Mouse (Mus musculus): ENCODE measurements around the gene Accs. TPM values are rescaled to one million over a fixed set of nuclear protein-coding genes. Genes with fewer than 3 reads are reported as not detected.
A peak's percentile ranks its signal among the peaks of the same experiment; 100 is the strongest.

Gene Accs
- polyA plus RNA-seq, 1 experiment from 2014 or later: 9.8 TPM

DNA sequence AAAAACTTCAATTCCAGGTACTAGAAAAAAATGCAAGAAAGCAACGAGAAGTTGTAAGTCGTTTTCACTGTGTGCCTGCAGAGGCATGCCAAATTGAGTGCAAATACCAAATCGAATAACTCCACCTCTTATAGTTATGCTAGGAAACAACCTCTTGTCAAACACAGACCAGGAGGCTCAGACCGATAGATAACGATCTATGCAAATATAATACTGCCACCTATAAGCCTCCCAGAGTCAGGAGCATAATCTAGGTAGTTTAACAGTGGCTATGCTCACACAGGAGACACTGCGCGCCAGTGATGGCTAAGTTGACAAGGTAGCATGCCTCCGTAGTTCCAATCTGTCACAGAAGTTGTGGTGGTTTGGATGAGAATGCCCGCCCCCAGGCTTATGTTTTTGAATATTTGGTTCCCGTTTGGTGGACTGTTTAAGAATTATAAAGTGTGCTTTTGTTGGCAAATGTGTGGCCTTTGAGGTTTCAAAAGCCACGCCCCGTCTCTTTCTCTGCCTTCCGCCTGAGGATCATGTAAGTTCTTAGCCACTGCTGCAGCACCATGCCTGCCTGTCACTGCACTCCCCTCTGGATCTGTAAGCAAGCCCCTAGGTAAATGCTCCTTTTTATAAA is 688 bp upstream of the Accs start:
- H3K4me3 ChIP-seq: no peak overlapping the region; the same call in 1 of the 2 replicates
- 41% methylated on average over 13 of the region's 13 CpGs for WGBS

GRCm38 (mm10) chr2:93841349-93841748 is 8.4 kb downstream of the Accs start:
- Histone ChIP-seq H3K9ac (no peak overlapping the region), H3K36me3 (peaks cover 72% of the 10 kb centered on the region), H3K27ac (no peak overlapping the region), H3K4me2 (replicated peaks) (no peak overlapping the region), H3K4me3 (no peak overlapping the region), H3K27me3 (no peaks in the 10 kb centered on the region), H3K9me3 (peaks cover 3% of the 10 kb centered on the region; the same call in 1 of the 2 replicates), H3K4me1 (no peaks in the 10 kb centered on the region)
- 93% methylated on average over 3 of the region's 3 CpGs for WGBS
- ATAC-seq (ENCODE audit: insufficient number of reproducible peaks, insufficient read depth, low FRiP score, low TSS enrichment): no peak

More for the DNA sequence above, 688 bp upstream of the Accs start:
- peaks cover 17% of the 10 kb centered on the region; the same call in 1 of the 2 replicates for H3K36me3 ChIP-seq
- no peaks in the 10 kb centered on the region for H3K9me3 ChIP-seq
- ATAC-seq (ENCODE audit: insufficient number of reproducible peaks, insufficient read depth, low FRiP score, low TSS enrichment): no peak
- peaks cover 14% of the 10 kb centered on the region; the same call in 1 of the 2 replicates for H3K4me1 ChIP-seq
- H3K27ac ChIP-seq: no peak overlapping the region
- H3K9ac ChIP-seq: no peak overlapping the region
- H3K4me2 ChIP-seq (replicated peaks): peak overlapping the region; percentile 49
- H3K27me3 ChIP-seq: no peaks in the 10 kb centered on the region

DNA sequence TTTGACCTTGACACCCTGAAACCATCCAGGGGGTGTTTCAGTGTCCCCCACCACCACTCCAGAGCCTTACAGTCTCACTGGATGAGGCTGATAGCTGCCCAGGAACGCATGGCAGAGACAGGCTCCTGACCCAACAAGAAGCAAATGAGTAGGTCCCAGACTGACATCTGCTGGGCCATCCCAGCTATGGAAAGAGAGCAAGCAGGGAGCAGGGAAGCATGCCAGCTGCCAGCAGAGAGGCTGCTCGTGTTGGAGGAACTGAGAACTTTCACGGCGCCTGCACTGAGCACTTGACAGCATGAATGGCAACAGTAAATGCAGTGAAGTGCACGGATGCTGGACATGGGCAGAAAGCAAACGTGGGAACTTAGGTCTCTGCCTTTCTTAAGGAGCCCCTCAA is 9.6 kb downstream of the Accs start:
- Histone ChIP-seq H3K4me1 (no peaks in the 10 kb centered on the region), H3K9ac (no peak overlapping the region), H3K4me3 (no peak overlapping the region), H3K9me3 (peaks cover 3% of the 10 kb centered on the region; the same call in 1 of the 2 replicates), H3K27ac (no peak overlapping the region), H3K4me2 (replicated peaks) (no peak overlapping the region), H3K27me3 (no peaks in the 10 kb centered on the region), H3K36me3 (peaks cover 73% of the 10 kb centered on the region)
- ATAC-seq (ENCODE audit: insufficient number of reproducible peaks, insufficient read depth, low FRiP score, low TSS enrichment): no peak
- WGBS: 79% methylated on average over 6 of the region's 6 CpGs

DNA sequence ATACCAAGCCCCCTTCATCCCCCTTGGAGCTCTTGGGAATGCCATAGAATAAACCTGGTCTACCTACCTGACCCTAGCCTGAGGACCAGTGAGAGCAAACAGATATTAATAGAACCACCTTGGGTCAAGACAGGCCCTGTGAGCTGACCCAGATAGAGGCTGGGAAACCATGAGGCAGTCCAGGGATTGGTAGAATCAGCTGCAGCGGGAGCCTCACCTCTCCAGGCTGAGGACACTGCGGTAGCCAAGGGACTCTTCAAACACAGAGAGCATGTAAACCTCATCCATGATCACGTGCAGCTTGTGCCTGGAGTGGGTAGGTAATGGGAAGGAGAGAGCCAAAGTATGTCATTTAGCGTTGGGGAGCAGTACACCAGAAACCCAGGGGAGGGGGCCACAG is 10.8 kb downstream of the Accs start:
- ATAC-seq (ENCODE audit: insufficient number of reproducible peaks, insufficient read depth, low FRiP score, low TSS enrichment): no peak
- peaks cover 77% of the 10 kb centered on the region for H3K36me3 ChIP-seq
- no peak overlapping the region for H3K27ac ChIP-seq
- no peak overlapping the region for H3K4me2 ChIP-seq (replicated peaks)
- no peaks in the 10 kb centered on the region for H3K4me1 ChIP-seq
- no peaks in the 10 kb centered on the region for H3K27me3 ChIP-seq
- WGBS: 95% methylated on average over 4 of the region's 4 CpGs
- H3K9ac ChIP-seq: no peak overlapping the region
- peaks cover 3% of the 10 kb centered on the region; the same call in 1 of the 2 replicates for H3K9me3 ChIP-seq
- H3K4me3 ChIP-seq: no peak overlapping the region

DNA sequence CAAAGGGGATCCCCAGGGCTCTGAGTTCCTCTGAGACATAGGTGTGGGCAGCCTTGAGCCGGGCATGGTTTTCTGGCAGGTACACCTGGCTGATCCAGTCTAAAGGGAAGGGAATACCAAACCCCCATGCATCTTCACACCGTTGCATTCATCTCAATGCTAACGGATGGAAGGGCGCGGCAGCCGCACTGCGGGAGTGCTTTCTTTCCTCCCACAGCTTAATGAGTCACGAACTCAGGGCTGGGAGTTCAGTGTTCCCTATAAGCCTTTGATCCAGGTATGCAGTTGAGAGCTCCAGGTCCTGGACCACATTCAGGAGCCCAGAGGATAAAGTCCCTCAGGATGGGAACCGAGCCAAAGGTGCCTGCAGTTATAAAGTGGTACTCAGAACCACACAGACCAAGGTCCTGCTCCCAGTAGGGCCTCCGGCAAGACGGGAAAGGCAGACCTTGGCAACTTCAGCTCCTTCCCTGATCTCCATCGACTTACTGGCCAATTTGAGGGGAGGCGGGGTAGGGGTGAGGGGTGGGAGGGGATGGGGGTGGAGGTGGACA is 13.4 kb downstream of the Accs start:
- H3K4me2 ChIP-seq (replicated peaks): no peak overlapping the region
- no peaks in the 10 kb centered on the region for H3K4me1 ChIP-seq
- WGBS: 69% methylated on average over 13 of the region's 13 CpGs

GRCm38 (mm10) chr2:93835596-93835995 is 14.1 kb downstream of the Accs start:
- ATAC-seq (ENCODE audit: insufficient number of reproducible peaks, insufficient read depth, low FRiP score, low TSS enrichment): no peak
- 72% methylated on average over 11 of the region's 11 CpGs for WGBS
- H3K4me1 ChIP-seq: no peaks in the 10 kb centered on the region
- no peak overlapping the region for H3K4me3 ChIP-seq
- H3K9me3 ChIP-seq: peaks cover 2% of the 10 kb centered on the region; the same call in 1 of the 2 replicates
- no peak overlapping the region for H3K9ac ChIP-seq
- H3K27me3 ChIP-seq: no peaks in the 10 kb centered on the region
- no peak overlapping the region for H3K4me2 ChIP-seq (replicated peaks)
- H3K36me3 ChIP-seq: peaks cover 49% of the 10 kb centered on the region
- no peak overlapping the region for H3K27ac ChIP-seq

More for the DNA sequence above, 13.4 kb downstream of the Accs start:
- Histone ChIP-seq H3K9me3 (peaks cover 3% of the 10 kb centered on the region; the same call in 1 of the 2 replicates), H3K27me3 (no peaks in the 10 kb centered on the region), H3K27ac (no peak overlapping the region), H3K4me3 (no peak overlapping the region), H3K36me3 (peaks cover 56% of the 10 kb centered on the region), H3K9ac (no peak overlapping the region)
- no peak for ATAC-seq (ENCODE audit: insufficient number of reproducible peaks, insufficient read depth, low FRiP score, low TSS enrichment)

DNA sequence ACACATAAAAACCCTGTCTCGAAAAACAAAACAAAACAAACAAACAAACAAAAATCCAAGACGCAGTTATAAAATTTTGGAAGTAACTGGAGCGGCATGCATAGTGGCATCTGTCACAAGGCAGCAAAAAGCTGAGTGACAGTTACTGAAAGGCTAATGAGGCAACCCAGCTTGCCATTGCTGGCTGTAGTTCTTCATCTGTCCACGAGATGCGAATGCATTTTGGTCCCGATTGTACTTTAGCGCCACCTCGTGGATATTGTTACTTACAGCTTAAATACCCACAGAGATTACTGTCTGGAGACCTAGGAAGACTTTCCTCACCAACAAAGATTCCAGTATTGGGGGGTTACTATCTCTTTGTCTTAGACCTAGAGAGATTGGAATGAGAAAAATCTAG is 26.2 kb downstream of the Accs start:
- Histone ChIP-seq H3K36me3 (peaks cover 9% of the 10 kb centered on the region), H3K9me3 (no peaks in the 10 kb centered on the region), H3K4me2 (replicated peaks) (no peak overlapping the region), H3K9ac (no peak overlapping the region), H3K4me3 (no peak overlapping the region), H3K27ac (no peak overlapping the region), H3K27me3 (no peaks in the 10 kb centered on the region), H3K4me1 (peaks cover 9% of the 10 kb centered on the region)
- 20% methylated on average over 8 of the region's 8 CpGs for WGBS
- ATAC-seq (ENCODE audit: insufficient number of reproducible peaks, insufficient read depth, low FRiP score, low TSS enrichment): no peak

- H3K9me3 ChIP-seq: no peaks in the 10 kb centered on the region
- peak; percentile 87 for ATAC-seq (ENCODE audit: insufficient number of reproducible peaks, insufficient read depth, low FRiP score, low TSS enrichment)
- peak within 1 kb of the TSS; percentile 82 for H3K4me3 ChIP-seq
- H3K9ac ChIP-seq: peak within 1 kb of the TSS; percentile 95
- 1% methylated on average over 65 of the region's 66 CpGs for WGBS
- H3K4me2 ChIP-seq (replicated peaks): peak within 1 kb of the TSS; percentile 71
- peak within 1 kb of the TSS; percentile 55 for H3K27ac ChIP-seq
- peaks cover 9% of the 10 kb centered on the region for H3K4me1 ChIP-seq
- H3K27me3 ChIP-seq: no peaks in the 10 kb centered on the region
- peaks cover 9% of the 10 kb centered on the region for H3K36me3 ChIP-seq
These were observed 27.5 kb downstream of the Accs start, which contains the start of gene Ext2 for GRCm38 (mm10) chr2:93822045-93822749. Gene Ext2 (minus strand): TSS chr2:93822568.

GRCm38 (mm10) chr2:93817791-93818190 is 32.0 kb downstream of the Accs start:
- Histone ChIP-seq H3K36me3 (peaks cover 18% of the 10 kb centered on the region), H3K27me3 (no peaks in the 10 kb centered on the region), H3K9me3 (no peaks in the 10 kb centered on the region), H3K4me1 (peaks cover 9% of the 10 kb centered on the region), H3K9ac (no peak overlapping the region), H3K27ac (no peak overlapping the region), H3K4me3 (no peak overlapping the region), H3K4me2 (replicated peaks) (no peak overlapping the region)
- no peak for ATAC-seq (ENCODE audit: insufficient number of reproducible peaks, insufficient read depth, low FRiP score, low TSS enrichment)
- WGBS: 96% methylated on average over 5 of the region's 5 CpGs

- Histone ChIP-seq H3K4me3 (no peak overlapping the region), H3K4me2 (replicated peaks) (no peak overlapping the region), H3K9ac (no peak overlapping the region), H3K27ac (no peak overlapping the region), H3K9me3 (no peaks in the 10 kb centered on the region), H3K36me3 (peaks cover 40% of the 10 kb centered on the region), H3K27me3 (no peaks in the 10 kb centered on the region), H3K4me1 (no peaks in the 10 kb centered on the region)
- ATAC-seq (ENCODE audit: insufficient number of reproducible peaks, insufficient read depth, low FRiP score, low TSS enrichment): no peak
- WGBS: 92% methylated on average over 22 of the region's 22 CpGs
These were observed 36.4 kb downstream of the Accs start for GRCm38 (mm10) chr2:93813343-93813742.

- Histone ChIP-seq H3K27ac (no peak overlapping the region), H3K9me3 (no peaks in the 10 kb centered on the region), H3K36me3 (peaks cover 45% of the 10 kb centered on the region), H3K4me1 (no peaks in the 10 kb centered on the region), H3K4me2 (replicated peaks) (no peak overlapping the region), H3K4me3 (no peak overlapping the region), H3K27me3 (no peaks in the 10 kb centered on the region), H3K9ac (no peak overlapping the region)
- WGBS: 27% methylated on average over 4 of the region's 4 CpGs
- no peak for ATAC-seq (ENCODE audit: insufficient number of reproducible peaks, insufficient read depth, low FRiP score, low TSS enrichment)
These were observed 37.9 kb downstream of the Accs start for GRCm38 (mm10) chr2:93811812-93812211.

GRCm38 (mm10) chr2:93809931-93810330 is 39.8 kb downstream of the Accs start:
- no peak overlapping the region for H3K4me2 ChIP-seq (replicated peaks)
- no peaks in the 10 kb centered on the region for H3K9me3 ChIP-seq
- H3K4me3 ChIP-seq: no peak overlapping the region
- ATAC-seq (ENCODE audit: insufficient number of reproducible peaks, insufficient read depth, low FRiP score, low TSS enrichment): no peak
- H3K27ac ChIP-seq: no peak overlapping the region
- H3K4me1 ChIP-seq: no peaks in the 10 kb centered on the region
- H3K9ac ChIP-seq: no peak overlapping the region
- peaks cover 64% of the 10 kb centered on the region for H3K36me3 ChIP-seq
- WGBS: 11% methylated on average over 2 of the region's 2 CpGs
- H3K27me3 ChIP-seq: no peaks in the 10 kb centered on the region
